Mouse (Mus musculus) natural killer cell, adult 2 months (primary cell): ENCODE measurements around the gene Ndufs5.

Experiments
- DNase-seq, 2 experiments: peaks; one replicate each; pipeline ENCODE4 v3.0.0; 2022; ENCODE audit warnings: low spot score in 2 of 2

The Ndufs5 gene

DNA sequence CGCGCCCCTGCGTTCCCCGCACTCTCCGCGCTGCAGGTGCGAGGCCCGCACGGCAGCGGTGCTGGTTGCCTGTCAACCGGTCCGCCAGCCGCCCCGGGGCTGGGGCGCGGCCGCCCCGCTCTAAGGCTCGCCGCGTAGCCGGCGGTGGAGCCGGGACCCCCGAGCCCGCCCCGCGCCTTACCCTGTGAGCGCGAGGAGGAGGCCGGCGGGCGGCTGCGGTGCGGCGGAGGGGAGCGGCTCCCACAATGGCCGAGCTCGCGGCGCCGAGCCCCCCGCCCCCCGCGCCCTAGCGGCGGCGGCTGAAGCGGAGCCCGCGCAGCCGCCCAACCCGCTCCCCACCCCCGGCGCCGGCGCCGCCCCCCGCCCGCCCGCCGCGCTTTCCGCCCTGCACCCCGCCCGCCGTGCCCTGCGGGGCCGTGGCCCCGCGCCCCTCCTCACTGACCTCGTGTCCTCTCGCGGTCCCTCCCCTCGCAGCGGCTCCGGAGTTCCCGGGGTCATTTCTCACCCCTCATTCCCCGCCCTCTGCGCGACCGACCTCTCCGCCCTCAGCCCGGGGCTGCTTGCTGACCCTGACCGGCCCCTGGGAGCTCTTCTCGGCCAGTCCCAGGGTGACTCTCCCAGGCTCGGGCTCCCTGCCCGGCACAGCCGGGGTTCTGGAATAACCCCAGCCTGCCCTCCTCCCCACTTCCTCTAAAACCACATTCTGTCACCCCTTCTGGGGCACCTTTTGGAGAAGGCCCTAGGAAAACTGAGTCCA, 30.8 kb downstream of the Ndufs5 start:
- DNase-seq = no peak

DNA sequence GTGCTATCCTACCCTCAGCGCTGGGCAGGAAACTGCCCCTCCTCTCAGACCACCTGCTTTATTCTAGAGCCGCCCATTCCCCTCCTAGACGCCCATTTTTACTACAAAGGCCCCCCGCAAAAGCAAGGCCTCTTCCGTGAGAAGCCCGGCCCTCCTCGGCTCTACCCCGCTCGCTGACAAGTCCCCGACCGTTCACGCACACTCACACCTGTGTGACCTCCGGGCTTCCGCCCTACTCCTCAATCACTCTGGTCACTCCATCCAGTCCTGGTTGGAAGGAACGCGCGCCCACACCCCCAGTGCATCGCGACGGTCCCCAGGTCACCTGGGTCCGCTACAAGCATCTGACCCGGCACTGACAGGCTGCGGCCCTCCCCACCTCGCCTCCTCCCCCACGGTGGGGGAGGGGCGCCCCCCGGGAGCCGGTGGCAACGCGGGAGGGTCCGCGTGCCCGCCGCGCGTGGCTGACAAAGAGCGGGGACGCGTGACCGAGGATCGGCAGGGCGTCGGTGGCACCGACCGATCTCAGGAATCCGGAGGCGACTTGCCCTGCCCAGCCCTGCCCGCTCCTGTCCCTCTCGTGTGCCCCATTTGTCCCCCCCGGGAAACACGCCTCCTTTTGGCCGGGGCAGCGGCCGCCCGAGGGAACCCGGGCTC, 31.5 kb downstream of the Ndufs5 start:
- DNase-seq = no peak

DNA sequence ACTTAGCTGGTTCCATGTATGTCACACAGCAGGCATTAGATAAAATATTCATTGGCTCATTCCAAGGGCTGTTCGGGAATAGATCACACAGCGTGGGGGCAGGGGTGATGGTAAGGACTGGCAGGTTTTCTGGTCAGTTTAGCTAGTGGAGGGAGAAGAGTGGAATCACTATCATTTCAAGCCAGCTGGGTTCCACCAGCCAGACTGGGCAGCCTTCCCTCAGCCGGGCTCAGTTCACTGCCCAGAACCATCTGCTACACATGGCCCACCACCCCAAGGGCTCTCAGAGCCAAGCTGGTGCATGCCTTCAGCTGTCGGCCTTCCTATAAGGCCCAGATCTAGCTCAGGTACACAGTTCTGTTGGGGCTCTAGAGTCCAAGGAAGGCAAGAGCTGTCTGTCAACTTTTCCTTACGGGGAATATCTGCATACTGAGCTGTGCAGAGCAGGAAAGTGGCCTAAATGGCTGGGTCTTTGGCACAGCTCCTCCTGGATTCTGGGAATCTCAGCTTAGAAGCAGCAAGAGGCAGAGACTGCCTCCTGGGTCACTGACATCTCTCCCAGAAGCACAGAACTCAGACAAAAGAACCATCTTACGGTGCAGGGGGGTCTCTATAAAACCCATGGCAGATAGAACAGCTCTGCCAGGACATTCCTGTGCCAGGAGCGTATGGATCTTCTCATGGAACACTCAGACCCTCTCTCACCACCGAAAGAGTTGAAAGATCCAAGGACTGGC, 32.3 kb downstream of the Ndufs5 start:
- DNase-seq = no peak

DNA sequence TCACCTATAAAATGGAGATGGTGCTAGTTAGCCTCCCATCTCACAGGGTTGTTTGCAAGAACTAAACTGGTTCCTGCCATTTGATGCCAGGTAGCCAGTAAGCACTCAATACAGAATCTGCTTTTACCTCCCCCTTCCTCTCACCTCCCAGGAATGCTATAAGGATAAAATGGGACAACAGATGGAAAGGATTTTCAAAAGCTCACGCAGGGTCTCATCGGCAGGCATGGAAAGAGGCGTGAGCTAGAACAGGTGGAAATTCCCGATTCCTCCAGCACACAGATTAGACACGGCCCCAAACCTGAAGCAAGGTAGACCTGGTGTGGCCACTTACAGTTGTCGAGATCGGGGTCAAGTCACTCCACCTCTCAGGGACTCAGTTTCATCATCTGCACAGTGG, 33.0 kb downstream of the Ndufs5 start:
- no peak for DNase-seq

DNA sequence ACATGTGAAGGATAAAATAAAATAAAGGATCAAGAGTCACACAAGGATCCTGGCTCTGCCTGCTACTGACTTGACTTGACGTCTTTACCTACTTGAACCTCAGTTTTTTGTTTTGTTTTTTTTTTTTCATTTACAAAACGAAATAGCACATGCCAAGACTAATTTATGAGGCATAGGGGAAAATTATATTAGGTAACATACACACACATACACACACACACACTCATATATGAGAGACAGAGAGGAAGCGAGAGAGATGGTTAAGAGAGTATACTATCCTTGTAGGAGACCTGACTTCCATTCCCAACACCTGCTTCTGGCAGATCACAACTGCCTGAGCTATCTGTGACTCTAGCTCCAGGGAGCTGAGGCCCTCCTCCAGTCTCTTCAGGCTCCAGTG, 33.7 kb downstream of the Ndufs5 start, which contains the start of gene Macf1:
TSS of gene Macf1 (minus strand) at position 101 of the 400 bp plus-strand sequence.
- DNase-seq = no peak

DNA sequence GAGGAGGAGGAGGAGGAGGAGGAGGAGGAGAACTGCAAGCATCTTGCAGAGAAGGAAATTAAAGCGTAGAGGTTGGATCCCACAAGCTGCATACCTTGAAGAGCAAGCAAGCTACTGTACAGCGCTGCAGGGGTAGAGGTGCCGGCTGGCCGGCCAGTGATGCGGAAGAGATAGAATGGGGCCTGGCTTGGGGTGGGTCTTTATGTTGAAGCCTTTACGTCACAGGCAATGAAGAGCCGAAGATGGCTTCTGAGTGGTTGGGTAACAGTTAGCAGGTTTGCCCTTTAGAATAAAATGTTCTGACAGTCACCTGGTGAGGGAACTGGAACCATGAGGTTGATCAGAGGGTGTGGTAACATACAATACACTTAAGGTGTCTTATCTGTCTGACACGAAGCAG, 35.7 kb downstream of the Ndufs5 start:
- no peak for DNase-seq

DNA sequence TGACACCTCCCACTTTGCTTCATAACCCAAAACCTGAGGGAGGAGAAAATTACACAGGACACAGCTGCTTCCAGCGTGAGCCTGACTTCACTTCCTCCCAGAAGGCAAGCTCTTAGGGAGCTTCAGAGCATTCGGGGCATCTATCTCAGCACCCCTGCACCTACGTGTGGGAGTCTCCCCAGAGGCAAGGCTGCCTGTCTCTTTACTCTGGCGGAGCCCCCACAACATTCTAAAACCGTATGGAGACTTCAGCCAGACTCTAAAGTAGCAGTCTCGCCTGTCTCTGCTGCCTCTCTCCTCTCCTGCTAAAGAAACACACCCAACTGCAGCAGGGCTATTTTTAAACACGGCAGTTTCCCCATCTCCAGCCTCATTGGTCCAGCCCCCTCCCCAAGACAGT, 37.0 kb downstream of the Ndufs5 start:
- DNase-seq = no peak

DNA sequence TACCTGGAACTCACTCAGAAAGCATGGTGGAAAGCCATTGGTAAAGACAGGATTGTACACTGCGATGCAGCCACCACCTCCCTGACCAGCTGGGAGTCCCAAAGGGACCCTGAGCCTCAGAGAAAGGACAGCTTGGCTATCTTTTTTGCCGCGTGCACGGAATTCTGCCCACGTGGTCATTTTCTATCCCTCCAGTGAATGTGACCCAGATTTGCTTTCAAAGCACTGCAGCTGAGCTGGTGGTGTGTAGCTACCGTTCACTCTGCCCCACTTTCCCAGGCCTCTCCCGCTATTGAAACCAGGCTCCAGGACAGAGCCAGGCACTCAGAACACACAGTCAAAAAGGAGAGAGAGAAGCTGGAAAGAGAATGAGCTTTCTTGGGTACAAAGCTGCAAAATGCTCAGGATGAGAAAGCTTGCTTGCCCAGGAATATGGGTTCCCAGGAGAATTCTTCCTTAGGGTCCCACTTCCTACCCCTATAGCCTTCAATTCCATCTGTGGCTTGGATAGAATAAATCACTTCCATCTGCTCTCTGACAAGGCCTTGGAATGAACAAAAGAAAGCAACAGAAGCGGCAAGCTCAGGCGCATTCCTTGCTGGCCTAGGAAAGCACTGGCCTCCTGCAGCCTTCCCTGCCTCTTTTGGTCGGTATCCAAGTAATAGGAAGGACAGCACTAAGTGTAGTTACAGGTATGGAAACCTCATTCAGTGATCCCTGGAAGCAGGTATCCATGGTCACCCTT, 40.8 kb downstream of the Ndufs5 start:
- no peak for DNase-seq

DNA sequence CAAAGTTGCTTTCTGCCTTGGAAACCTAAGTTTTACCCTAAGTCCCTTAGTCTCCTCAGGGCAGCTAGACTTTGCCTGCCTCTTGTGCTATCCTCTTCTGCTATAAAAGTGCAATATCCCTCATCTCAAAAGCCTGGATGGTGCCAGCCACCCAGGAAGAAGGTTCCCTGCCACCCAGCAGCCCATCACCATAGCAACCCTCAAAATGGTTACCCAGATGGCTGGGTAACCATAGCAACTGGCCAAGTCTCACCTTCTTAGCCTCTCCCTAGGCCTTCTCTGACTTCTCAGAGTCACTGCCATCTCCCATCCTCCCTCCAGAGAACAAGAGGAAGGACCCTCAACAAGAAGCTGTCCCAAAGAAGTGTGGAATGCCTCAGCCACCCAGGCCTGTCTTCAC, 47.4 kb downstream of the Ndufs5 start:
- no peak for DNase-seq

DNA sequence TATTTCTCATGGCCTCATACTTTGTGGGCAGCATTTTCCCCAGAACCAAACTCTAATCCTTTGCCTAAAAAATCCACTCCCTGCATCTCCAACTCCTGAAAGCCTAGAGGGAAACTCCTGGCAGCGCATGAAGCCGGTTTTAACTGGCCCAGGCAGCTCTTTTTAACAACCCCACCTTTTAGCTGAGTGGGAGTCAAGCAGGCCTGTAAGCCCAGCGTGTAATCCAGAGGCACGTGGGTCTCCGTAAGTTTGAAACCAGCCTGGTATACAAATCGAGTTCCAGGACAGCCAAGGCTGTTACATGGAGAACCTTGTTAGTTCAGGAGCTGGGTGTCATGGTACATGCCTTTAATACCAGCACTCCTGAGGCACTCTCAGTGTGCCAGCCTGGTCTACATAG, 48.3 kb downstream of the Ndufs5 start:
- DNase-seq = no peak

DNA sequence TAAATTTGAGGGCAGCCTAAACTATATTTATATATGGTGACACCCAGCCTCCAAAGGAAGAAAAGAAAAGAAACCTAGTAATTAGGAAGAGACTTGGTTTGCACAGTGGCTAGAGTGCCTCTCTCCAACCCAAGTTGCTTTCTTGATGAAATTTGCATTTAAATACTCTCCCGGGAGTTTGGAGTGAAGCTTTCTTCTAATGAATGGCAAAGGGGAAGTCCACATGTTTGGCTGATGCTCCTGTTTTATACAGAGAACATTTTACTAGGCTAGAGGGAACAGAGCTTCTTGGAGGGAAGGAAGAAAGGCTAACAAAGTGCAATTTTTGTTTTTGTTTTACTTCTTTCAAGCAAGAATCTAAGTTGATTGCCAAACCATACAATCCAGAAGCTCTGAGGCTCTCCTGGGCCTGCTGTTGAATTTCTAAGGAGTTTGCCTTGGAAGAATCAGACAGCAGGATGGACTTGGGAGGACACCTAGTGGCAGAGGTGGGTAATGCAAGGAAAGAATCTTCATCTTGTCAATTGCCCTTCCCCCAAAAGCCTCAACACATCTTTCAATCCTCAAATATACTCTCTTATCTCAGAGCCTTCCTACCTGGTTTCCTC, 50.6 kb downstream of the Ndufs5 start:
- peak; percentile 47 to 60 for DNase-seq

DNA sequence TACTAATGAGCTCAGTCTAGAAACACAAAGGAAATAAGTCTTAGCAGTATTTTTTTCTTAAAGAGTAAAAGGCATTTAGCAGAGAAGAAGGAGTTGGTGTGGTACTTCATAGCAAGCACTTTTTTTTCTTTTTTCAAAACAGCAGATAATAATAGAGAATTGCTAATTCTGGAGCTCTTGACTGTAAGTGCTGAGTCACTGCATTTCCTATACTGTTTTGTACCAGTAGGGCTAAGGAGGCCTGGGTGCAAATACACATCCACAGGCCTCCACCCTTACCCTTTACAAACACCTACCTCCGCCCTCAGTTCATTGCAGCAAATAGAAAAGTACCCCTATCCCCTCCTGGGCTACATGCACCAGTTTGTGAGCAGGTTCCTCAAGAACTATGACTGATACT, 51.5 kb downstream of the Ndufs5 start:
- no peak for DNase-seq

DNA sequence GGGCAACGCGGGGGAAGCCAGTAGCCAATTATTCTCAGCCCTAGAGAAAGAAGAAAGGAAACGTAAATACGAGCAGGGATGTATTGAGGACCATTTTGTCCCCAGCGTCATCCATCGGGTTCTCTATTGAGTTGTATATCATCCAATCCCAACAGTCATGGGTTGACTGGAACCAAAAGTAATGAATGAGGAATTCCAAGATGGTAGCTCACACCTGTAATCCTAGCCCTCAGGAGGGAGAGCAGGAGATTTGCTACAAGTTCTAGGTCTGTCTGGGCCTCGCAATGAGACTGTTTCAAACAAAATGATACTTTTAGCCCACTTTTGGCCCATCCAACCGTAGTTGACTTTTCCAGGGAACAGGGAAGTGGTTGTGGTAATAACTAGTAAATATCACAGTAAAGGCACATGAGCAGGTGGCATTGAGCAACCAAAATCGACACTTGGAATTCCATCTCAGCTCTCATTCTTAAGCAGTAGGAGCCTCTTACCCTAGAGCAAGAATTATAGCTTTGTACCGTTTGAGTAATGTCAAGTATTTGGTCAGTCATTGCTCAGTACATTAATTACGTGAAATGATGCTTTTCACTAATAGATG, 52.2 kb downstream of the Ndufs5 start:
- no peak for DNase-seq

DNA sequence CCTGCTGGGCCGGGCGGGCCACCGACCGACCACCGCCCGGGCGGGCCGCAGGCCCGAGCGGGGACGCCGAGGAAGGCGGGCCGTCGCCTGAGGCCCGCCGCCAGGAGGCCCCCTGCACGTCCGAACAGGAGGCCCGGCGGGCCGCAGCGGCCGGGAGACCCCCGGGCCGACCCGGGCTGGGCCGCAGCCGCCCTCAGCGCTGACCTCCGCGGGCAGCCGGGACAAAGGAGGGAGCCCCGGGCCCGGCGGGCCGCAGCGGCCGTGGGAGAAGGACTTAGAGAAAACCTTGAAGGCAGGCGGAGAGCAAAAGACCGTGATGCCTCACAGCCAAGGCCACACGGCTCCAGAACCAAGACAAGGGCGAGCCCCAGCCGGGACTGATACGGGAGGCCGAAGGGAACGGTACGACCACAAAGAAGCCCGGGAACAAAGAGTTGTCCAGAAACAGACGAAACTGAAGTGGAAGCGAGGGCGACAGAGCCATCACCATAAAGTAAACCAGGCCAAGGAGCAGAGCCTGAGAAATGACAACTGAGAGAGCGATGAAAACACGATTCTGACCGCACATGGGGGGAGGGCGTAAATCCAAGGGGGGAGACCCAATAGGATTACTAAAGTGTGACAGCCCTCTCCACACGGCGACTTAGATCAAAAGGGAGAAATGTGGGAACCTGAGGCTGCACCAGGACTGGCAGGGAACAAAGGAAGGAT, 52.9 kb downstream of the Ndufs5 start:
- no peak for DNase-seq

DNA sequence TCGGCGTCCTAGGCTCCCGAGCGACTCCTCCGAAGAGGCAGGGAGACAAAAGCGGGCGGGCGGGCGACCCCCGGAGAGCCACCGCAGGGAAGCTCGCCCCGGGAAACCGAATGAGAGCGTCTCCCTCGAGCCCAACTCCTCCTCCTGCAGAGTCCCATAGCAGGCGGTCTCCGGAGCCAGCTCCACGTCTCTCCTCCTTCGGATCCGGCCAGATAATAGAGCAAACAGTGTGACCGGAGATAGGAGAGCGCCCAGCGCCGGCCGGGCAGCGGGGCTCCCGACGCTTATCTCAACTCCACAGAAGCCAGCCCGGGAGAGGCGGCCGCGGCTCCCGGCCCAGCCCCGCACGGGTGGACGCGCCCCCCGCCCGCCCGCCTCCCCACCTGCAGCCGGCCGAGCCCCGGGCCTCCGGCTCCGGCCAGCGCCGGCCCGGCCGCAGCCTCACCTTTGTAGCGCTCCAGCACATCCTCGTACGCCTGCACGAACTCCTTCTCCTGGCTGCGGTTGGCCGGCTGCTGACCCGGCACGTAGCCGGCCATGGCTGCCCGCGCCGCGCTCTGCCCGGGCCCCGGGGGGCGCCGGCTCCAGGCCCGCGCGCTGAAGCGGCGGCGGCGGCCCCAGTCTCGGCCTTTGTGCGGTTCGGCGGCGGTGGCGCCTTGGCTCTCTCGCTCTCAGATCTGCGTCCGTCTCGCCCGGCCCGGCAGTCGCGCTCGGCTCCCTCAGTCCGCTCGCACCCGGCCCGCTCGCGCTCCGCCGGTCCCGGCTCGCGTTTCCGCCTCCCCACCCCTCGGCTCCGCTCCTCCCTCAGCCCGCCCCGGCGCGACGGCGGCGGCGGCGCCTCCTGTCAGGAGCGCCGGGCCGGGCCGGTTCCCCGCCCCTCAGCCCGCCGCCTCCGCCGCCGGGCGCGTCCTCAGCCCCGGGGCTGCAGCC, 53.7 kb downstream of the Ndufs5 start:
- DNase-seq = peak in 1 of 2 experiments; percentile 21

DNA sequence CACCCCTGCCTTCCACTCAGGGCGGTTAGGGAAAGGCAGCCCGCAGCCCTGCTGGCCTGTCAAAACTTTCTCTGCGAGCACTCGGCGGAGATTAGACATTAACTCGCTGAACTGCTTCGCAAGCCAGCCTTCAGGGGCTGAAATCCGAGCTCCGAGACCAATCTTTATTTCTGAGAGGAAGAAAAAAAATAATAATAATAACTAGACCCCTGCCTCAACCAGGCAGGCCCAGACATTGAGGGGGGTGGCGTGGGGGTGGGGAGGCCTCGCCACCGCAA, 54.4 kb downstream of the Ndufs5 start:
- DNase-seq = no peak

DNA sequence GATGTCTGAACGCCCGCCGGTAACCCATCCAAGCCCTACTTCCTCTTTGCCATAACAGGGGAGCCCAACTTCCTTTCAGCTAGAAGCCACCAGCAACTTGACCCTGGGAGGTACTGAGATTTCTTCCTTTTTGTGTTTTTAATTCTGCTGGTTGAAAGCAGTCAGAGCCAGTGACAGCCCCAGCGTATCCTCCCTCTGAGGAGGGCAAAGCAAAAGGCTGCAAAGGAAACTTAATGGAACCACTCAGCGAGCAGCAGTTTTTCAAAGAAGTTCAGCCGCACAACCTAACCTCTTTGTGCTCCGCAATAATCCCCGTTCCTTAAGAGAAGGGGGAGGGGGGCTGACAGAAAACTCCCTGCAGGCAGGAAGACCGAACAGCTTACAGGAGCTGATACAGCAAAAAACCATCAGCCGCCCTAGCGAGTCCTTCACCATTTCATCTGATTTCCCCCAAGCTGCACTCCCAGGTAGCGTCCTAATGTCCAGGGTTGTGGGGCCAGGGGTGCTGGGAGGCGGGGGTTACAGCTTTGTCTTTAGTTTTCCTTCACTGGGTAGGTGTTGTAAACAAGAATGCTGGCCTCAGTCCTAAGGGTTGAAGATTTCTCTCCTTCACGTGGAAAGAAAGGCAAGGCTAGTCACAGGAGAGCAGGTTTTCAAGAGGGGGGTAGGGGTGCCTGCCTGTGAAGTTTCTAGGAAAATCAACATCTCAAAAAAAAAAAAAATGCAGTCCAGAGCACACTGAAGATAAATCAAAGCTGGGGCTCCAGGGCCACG, 54.9 kb downstream of the Ndufs5 start:
- DNase-seq = no peak
